Mouse (Mus musculus): ENCODE data around the gene Gtf2a2. TPM values are rescaled to one million over a fixed set of nuclear protein-coding genes. Genes with fewer than 3 reads are reported as not detected.

Gene Gtf2a2
- polyA plus RNA-seq, 1 experiment from 2014 or later: 203 TPM

DNA sequence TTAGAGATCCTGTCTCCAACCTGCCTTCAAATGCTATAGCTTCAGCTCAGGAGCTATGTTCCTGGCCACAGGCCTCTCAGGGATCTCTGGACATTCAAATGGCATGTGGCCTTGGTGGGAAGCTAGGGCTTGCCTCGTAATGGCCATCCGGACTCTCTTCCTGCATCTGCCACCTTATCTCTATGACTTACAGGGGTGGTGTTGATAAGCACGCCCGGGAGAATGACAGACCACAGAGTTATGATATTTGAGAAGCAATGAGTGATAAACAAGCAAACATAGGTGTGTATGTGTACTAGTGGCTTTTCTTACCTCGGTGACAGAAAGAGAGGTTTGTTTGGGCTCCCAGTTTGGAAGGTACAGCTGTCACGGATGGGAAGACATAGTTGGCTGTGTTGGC, 33.9 kb downstream of the Gtf2a2 start:
- 93% methylated on average over 6 of the region's 6 CpGs for whole genome bisulfite sequencing
- ATAC-seq (ENCODE audit: low FRiP score): no peak
- Histone ChIP-seq H3K4me3 (no peak overlapping the region), H3K9me3 (no peaks in the 10 kb centered on the region), H3K27ac (no peak overlapping the region), H3K4me1 (replicated peaks) (no peaks in the 10 kb centered on the region; the same call in 1 of the 2 replicates), H3K4me2 (no peak overlapping the region), H3K27me3 (no peaks in the 10 kb centered on the region), H3K9ac (no peak overlapping the region), H3K36me3 (no peaks in the 10 kb centered on the region)

- no peaks in the 10 kb centered on the region for H3K9me3 ChIP-seq
- no peak overlapping the region for H3K4me3 ChIP-seq
- H3K27ac ChIP-seq: no peak overlapping the region
- H3K4me2 ChIP-seq: no peak overlapping the region
- ATAC-seq (ENCODE audit: low FRiP score): no peak
- no peaks in the 10 kb centered on the region; the same call in 1 of the 2 replicates for H3K4me1 ChIP-seq (replicated peaks)
- no peak overlapping the region for H3K9ac ChIP-seq
- 68% methylated on average over 3 of the region's 3 CpGs for WGBS
- no peaks in the 10 kb centered on the region for H3K27me3 ChIP-seq
- H3K36me3 ChIP-seq: no peaks in the 10 kb centered on the region
Measured at GRCm38 (mm10) chr9:70047839-70048238, 35.5 kb downstream of the Gtf2a2 start.

GRCm38 (mm10) chr9:70048280-70048679, 35.9 kb downstream of the Gtf2a2 start:
- H3K27me3 ChIP-seq: no peaks in the 10 kb centered on the region
- no peak for ATAC-seq (ENCODE audit: low FRiP score)
- H3K4me1 ChIP-seq (replicated peaks): no peaks in the 10 kb centered on the region; the same call in 1 of the 2 replicates
- H3K36me3 ChIP-seq: no peaks in the 10 kb centered on the region
- H3K4me2 ChIP-seq: no peak overlapping the region
- H3K9me3 ChIP-seq: no peaks in the 10 kb centered on the region
- H3K9ac ChIP-seq: no peak overlapping the region
- H3K4me3 ChIP-seq: no peak overlapping the region
- H3K27ac ChIP-seq: no peak overlapping the region
- WGBS: 57% methylated on average over 5 of the region's 5 CpGs

- Histone ChIP-seq H3K4me2 (no peak overlapping the region), H3K27ac (no peak overlapping the region), H3K27me3 (no peaks in the 10 kb centered on the region), H3K9ac (no peak overlapping the region), H3K9me3 (no peaks in the 10 kb centered on the region), H3K4me3 (no peak overlapping the region), H3K36me3 (no peaks in the 10 kb centered on the region), H3K4me1 (replicated peaks) (peaks cover 3% of the 10 kb centered on the region; the same call in 1 of the 2 replicates)
- WGBS: 58% methylated on average over 6 of the region's 6 CpGs
- no peak for ATAC-seq (ENCODE audit: low FRiP score)
Measured at GRCm38 (mm10) chr9:70048751-70049415, 36.5 kb downstream of the Gtf2a2 start.

GRCm38 (mm10) chr9:70049416-70049783, 37.0 kb downstream of the Gtf2a2 start:
- WGBS: 38% methylated on average over 3 of the region's 3 CpGs
- H3K9ac ChIP-seq: no peak overlapping the region
- ATAC-seq (ENCODE audit: low FRiP score): no peak

DNA sequence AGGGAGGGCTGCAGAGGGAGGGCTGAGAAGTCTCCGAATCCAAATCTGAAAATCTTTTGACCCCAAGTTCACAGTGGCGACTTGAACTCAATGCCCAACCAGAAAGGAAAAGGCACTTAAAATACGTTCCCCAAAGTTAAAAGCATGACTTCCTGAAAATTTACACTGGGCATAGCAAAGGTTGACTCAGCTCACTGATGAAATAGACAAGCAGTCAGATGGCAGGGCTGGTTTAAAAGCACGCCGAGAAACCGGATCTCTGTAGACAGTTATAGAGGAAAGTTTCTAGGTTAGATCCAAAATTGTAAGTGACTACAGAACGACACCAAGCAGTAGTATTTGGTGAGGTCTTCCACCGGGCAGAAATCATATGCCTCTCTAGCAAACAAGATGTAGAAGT, 37.5 kb downstream of the Gtf2a2 start:
- 52% methylated on average over 8 of the region's 8 CpGs for WGBS
- Histone ChIP-seq H3K4me3 (no peak overlapping the region), H3K27ac (no peak overlapping the region), H3K27me3 (no peaks in the 10 kb centered on the region), H3K9me3 (no peaks in the 10 kb centered on the region), H3K4me2 (no peak overlapping the region), H3K9ac (no peak overlapping the region), H3K36me3 (no peaks in the 10 kb centered on the region), H3K4me1 (replicated peaks) (peaks cover 3% of the 10 kb centered on the region; the same call in 1 of the 2 replicates)
- no peak for ATAC-seq (ENCODE audit: low FRiP score)

More at GRCm38 (mm10) chr9:70049416-70049783, 37.0 kb downstream of the Gtf2a2 start:
- Histone ChIP-seq H3K9me3 (no peaks in the 10 kb centered on the region), H3K4me3 (no peak overlapping the region), H3K4me1 (replicated peaks) (peaks cover 3% of the 10 kb centered on the region; the same call in 1 of the 2 replicates), H3K36me3 (no peaks in the 10 kb centered on the region), H3K27ac (no peak overlapping the region), H3K4me2 (no peak overlapping the region), H3K27me3 (no peaks in the 10 kb centered on the region)

DNA sequence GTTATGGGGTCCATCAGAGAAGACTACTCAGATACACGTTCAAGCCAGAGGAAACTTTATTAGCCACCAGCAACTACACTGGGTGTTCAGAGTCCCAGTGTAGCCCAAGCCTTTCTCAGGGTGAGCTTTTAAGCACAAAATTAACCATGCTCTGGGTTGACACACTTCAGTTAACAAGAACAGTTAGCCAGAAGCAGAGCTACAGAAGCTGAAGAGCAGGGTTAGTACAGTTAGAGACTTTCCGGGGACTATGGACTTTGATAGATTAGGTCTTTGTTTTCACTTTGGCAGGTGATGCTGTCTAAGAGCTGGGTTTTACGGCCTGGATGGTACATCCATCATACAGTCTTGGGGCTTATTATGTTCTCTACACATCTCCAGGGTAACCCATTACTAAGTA, 40.4 kb downstream of the Gtf2a2 start:
- H3K36me3 ChIP-seq: no peaks in the 10 kb centered on the region
- H3K4me3 ChIP-seq: no peak overlapping the region
- peaks cover 3% of the 10 kb centered on the region; the same call in 1 of the 2 replicates for H3K4me1 ChIP-seq (replicated peaks)
- H3K9ac ChIP-seq: no peak overlapping the region
- no peaks in the 10 kb centered on the region for H3K9me3 ChIP-seq
- 48% methylated on average over 3 of the region's 3 CpGs for WGBS
- no peak for ATAC-seq (ENCODE audit: low FRiP score)
- no peak overlapping the region for H3K27ac ChIP-seq
- H3K27me3 ChIP-seq: no peaks in the 10 kb centered on the region
- no peak overlapping the region for H3K4me2 ChIP-seq

- Histone ChIP-seq H3K9me3 (no peaks in the 10 kb centered on the region), H3K9ac (no peak overlapping the region), H3K27ac (no peak overlapping the region), H3K36me3 (no peaks in the 10 kb centered on the region), H3K4me2 (no peak overlapping the region), H3K4me1 (replicated peaks) (peaks cover 3% of the 10 kb centered on the region; the same call in 1 of the 2 replicates), H3K4me3 (no peak overlapping the region), H3K27me3 (no peaks in the 10 kb centered on the region)
- no peak for ATAC-seq (ENCODE audit: low FRiP score)
- WGBS: 55% methylated on average over 3 of the region's 3 CpGs
Measured at GRCm38 (mm10) chr9:70053411-70053810, 41.1 kb downstream of the Gtf2a2 start.

- ATAC-seq (ENCODE audit: low FRiP score): no peak
- no peak overlapping the region for H3K27ac ChIP-seq
- no peaks in the 10 kb centered on the region for H3K36me3 ChIP-seq
- H3K4me3 ChIP-seq: no peak overlapping the region
- no peaks in the 10 kb centered on the region for H3K9me3 ChIP-seq
- H3K9ac ChIP-seq: no peak overlapping the region
- H3K27me3 ChIP-seq: no peaks in the 10 kb centered on the region
- H3K4me1 ChIP-seq (replicated peaks): no peaks in the 10 kb centered on the region
- H3K4me2 ChIP-seq: no peak overlapping the region
- WGBS: 90% methylated on average over 3 of the region's 3 CpGs
Measured at GRCm38 (mm10) chr9:70062012-70062411, 49.7 kb downstream of the Gtf2a2 start.

DNA sequence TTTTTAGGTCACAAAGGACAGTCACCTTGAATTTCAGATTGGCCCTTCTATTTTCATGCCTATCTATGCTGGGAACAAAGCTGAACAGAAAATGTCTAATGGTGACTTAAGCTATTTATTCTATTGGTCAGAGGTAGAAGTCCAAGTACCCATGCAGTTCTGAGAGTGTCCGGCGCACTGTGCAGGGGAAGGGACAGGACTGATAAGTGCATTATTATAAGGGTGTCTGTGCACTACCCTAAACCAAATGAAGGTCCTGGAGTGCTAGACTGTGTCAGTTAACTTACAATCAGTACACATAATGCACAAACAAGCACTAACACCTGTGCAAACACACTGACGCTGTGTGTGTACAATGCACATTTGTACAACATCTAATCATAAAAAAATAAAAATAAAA, 55.1 kb downstream of the Gtf2a2 start:
- no peak for ATAC-seq (ENCODE audit: low FRiP score)
- Histone ChIP-seq H3K9ac (no peak overlapping the region), H3K4me3 (no peak overlapping the region), H3K4me2 (no peak overlapping the region), H3K27ac (no peak overlapping the region), H3K9me3 (no peaks in the 10 kb centered on the region), H3K27me3 (no peaks in the 10 kb centered on the region), H3K36me3 (no peaks in the 10 kb centered on the region), H3K4me1 (replicated peaks) (peaks cover 8% of the 10 kb centered on the region; the same call in 1 of the 2 replicates)
- 93% methylated on average over 3 of the region's 3 CpGs for WGBS

DNA sequence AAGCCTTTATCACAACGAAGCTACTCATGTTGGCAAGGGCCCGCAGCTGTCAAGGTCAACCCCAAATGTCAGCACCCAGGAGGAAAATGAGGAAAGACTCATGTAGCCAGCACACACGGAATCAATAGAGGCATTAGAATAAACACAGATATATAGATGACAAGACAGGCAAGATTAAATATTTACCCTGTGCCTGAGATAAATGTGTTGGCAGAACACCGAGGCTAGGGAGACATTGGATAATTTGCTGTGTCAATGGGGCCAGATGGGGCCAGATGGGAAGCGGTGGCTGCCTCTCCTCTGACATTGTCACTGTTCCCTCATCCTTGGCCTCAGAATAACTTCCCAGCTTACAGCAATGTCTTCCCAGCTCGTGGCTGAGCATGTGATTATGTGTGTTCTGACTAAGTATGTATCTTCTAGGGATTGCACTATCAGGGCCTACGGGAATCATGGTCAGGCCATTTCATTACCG, 57.6 kb downstream of the Gtf2a2 start:
- H3K4me1 ChIP-seq (replicated peaks): peaks cover 8% of the 10 kb centered on the region; the same call in 1 of the 2 replicates
- H3K9me3 ChIP-seq: no peaks in the 10 kb centered on the region
- 51% methylated on average over 8 of the region's 8 CpGs for WGBS
- ATAC-seq (ENCODE audit: low FRiP score): no peak
- H3K4me3 ChIP-seq: no peak overlapping the region
- H3K27me3 ChIP-seq: no peaks in the 10 kb centered on the region
- no peak overlapping the region for H3K4me2 ChIP-seq
- H3K9ac ChIP-seq: no peak overlapping the region
- H3K27ac ChIP-seq: no peak overlapping the region
- H3K36me3 ChIP-seq: no peaks in the 10 kb centered on the region

DNA sequence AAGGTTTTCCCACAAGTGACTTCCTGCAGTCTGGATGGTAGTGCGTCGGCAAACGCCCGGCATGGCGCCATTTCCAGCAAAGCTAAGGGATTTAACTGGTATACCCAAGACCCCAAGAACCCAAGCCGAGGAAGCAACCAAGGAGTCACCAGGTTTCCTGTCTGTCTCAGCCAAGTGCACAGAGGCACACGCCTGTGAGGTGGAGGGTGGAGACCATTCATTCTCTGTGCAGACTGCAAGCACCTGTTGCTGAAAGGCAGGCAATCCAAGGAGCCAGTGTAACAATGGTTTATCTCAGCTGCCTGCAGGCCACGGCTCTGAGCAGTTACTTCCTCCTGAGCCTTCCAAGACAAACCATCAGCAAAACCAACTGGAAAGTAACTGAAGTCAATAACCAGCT, 60.0 kb downstream of the Gtf2a2 start:
- 88% methylated on average over 8 of the region's 8 CpGs for WGBS
- Histone ChIP-seq H3K36me3 (no peaks in the 10 kb centered on the region), H3K9me3 (no peaks in the 10 kb centered on the region), H3K4me1 (replicated peaks) (peaks cover 8% of the 10 kb centered on the region; the same call in 1 of the 2 replicates), H3K4me2 (no peak overlapping the region), H3K27ac (no peak overlapping the region), H3K9ac (no peak overlapping the region), H3K27me3 (no peaks in the 10 kb centered on the region), H3K4me3 (no peak overlapping the region)
- ATAC-seq (ENCODE audit: low FRiP score): no peak

Measured in hindbrain, embryonic 13.5 days (tissue).